Mouse (Mus musculus) G1E (cell line): ENCODE measurements around the gene Foxd2.

Source experiments
- CTCF ChIP-seq: IDR thresholded peaks from 2 replicates; pipeline ENCODE4 v1.5.1; 2012; ENCODE audit warnings: low read depth, low read length, inconsistent platforms, mixed read lengths
- GATA1 ChIP-seq: IDR thresholded peaks from 2 replicates; pipeline ENCODE4 v1.6.1; 2012; ENCODE audit warnings: borderline replicate concordance, low read length, inconsistent platforms, mixed read lengths
- GATA2 ChIP-seq: IDR thresholded peaks from 2 replicates; pipeline ENCODE4 v1.6.1; 2012; ENCODE audit warnings: low read depth, low read length, inconsistent platforms, borderline replicate concordance
- POLR2AphosphoS5 ChIP-seq: IDR thresholded peaks from 2 replicates; pipeline ENCODE4 v1.6.1; 2012; ENCODE audit warnings: low read depth, low read length, inconsistent platforms; ENCODE audit not compliant: insufficient replicate concordance
- TAL1 ChIP-seq: conservative IDR thresholded peaks from 2 replicates; pipeline ENCODE4 v1.6.1; 2012; ENCODE audit warnings: low read depth, low read length, inconsistent platforms, mixed read lengths

- TF ChIP-seq CTCF (no peak), GATA1 (no peak), GATA2 (no peak), TAL1 (no peak), POLR2AphosphoS5 (no peak)
Measured at GRCm38 (mm10) chr4:114869765-114870490, 38.7 kb downstream of the Foxd2 start.
